14 mouse cellular contexts compared by ENCODE assay signal in genomic region chrX:151130493-151130892, GRCm38 (mm10). TPM values are rescaled to one million over a fixed set of nuclear protein-coding genes. Genes with fewer than 3 reads are reported as not detected.
DNase-seq lines count a peak whose midpoint lies in the region; ATAC-seq and TF ChIP-seq lines count a peak whose summit lies in the region.
"Had no signal": no experiment of that assay in that cellular context is flagged by ENCODE, and none has a peak within 500 bp of the region (broad histone marks: within the 10 kb centered on the region; RNA-seq: fewer than 3 reads in every experiment).

No protein-coding gene starts in this region.

- peak; percentile 2 for DNase-seq in CD4-positive, CD25-positive, alpha-beta regulatory T cell, adult 2 months (ENCODE audit: low read depth, low spot score)
- peak; percentile 3 for DNase-seq in kidney, postnatal 0 days (ENCODE audit: low spot score)
- no peak for DNase-seq in kidney, adult 9 months
- DNase-seq in CH12.LX (ENCODE audit: extremely low read depth) = no peak
- no peak for DNase-seq in brain, embryonic 14.5 days (ENCODE audit: low read depth)
- no peak for DNase-seq in cerebellum, adult 9-11 months
- DNase-seq in left cerebral cortex, adult 8-10 months (ENCODE audit: low spot score in 2 of 2) = no peak
- DNase-seq: cerebellum, postnatal 36 days; heart, postnatal 10 days; lung, adult 2 months had no signal

- no peak overlapping the region for H3K4me2 ChIP-seq in kidney, postnatal 0 days (ENCODE audit: low read length)
- H3K4me2 ChIP-seq in CH12.LX (ENCODE audit: insufficient read depth, low read depth, poor library complexity, severe bottlenecking) = no peak overlapping the region
- H3K4me2 ChIP-seq: forebrain, embryonic 13.5 days; hindbrain, embryonic 15.5 days; stomach, embryonic 15.5 days had no signal

- no peak for TF ChIP-seq POLR2A in CH12.LX (IDR thresholded peaks at IDR 0.05; ENCODE audit: low read depth, low read length)
- no peak for TF ChIP-seq POLR2A in brain, embryonic 14.5 days (IDR thresholded peaks at IDR 0.05; ENCODE audit: borderline replicate concordance, extremely low read depth, insufficient read depth, insufficient read length, poor library complexity, severe bottlenecking)

- H3K4me3 ChIP-seq in kidney, postnatal 0 days (replicated peaks; ENCODE audit: low read depth, low read length) = no peak overlapping the region
- no peak overlapping the region for H3K4me3 ChIP-seq in CH12.LX (replicated peaks in 1 of 3; ENCODE audit: low read depth in 2 of 3, low read length in 2 of 3, poor library complexity in 1 of 3)
- H3K4me3 ChIP-seq: forebrain, embryonic 13.5 days; hindbrain, embryonic 15.5 days; stomach, embryonic 15.5 days had no signal

- no peaks in the 10 kb centered on the region for H3K27me3 ChIP-seq in kidney, postnatal 0 days (ENCODE audit: insufficient read depth, low read length)
- no peaks in the 10 kb centered on the region for H3K27me3 ChIP-seq in CH12.LX (replicated peaks)
- H3K27me3 ChIP-seq: forebrain, embryonic 13.5 days; hindbrain, embryonic 15.5 days; stomach, embryonic 15.5 days had no signal

- no peaks in the 10 kb centered on the region for H3K79me2 ChIP-seq in CH12.LX (replicated peaks; ENCODE audit: control insufficient read depth, extremely low read depth, insufficient read depth, poor library complexity, severe bottlenecking)

- TF ChIP-seq EP300 in CH12.LX (IDR thresholded peaks at IDR 0.05; ENCODE audit: low read length) = no peak

- H3K36me3 ChIP-seq in kidney, postnatal 0 days (ENCODE audit: insufficient read depth, low read length) = no peaks in the 10 kb centered on the region
- no peaks in the 10 kb centered on the region for H3K36me3 ChIP-seq in CH12.LX (replicated peaks in 1 of 2; ENCODE audit: control insufficient read depth in 1 of 2, insufficient read depth in 1 of 2, low read length in 1 of 2)
- H3K36me3 ChIP-seq: hindbrain, embryonic 15.5 days; stomach, embryonic 15.5 days had no signal

- 89% methylated on average over 3 of the region's 3 CpGs for WGBS in kidney, postnatal 0 days

- in situ Hi-C loops in CH12.LX (cut with MboI; ENCODE audit: low pct_ligation_motif_present, low pct_unique_long_range_greater_than_20kb, low sequenced_read_pairs) = no loop called here

- dilution Hi-C loops in CH12.LX (cut with MboI; ENCODE audit: extremely low pct_ligation_motif_present, extremely low pct_unique_long_range_greater_than_20kb, low sequenced_read_pairs) = no loop called here

- ATAC-seq in CD4-positive, CD25-positive, alpha-beta regulatory T cell, adult 4 months = no peak
- no peak for ATAC-seq in kidney, postnatal 0 days (replicated peaks; ENCODE audit: low FRiP score, low read depth)
- ATAC-seq: forebrain, embryonic 13.5 days had no signal

- no peaks in the 10 kb centered on the region for H3K9me3 ChIP-seq in kidney, postnatal 0 days (replicated peaks; ENCODE audit: low read length)
- H3K9me3 ChIP-seq in CH12.LX (replicated peaks; ENCODE audit: low read length) = no peaks in the 10 kb centered on the region
- H3K9me3 ChIP-seq: forebrain, embryonic 13.5 days; hindbrain, embryonic 15.5 days; stomach, embryonic 15.5 days had no signal

- peak; percentile 28 for TF ChIP-seq RAD21 in CH12.LX (IDR thresholded peaks at IDR 0.05; ENCODE audit: low read depth, low read length)

- no peak overlapping the region for H3K9ac ChIP-seq in kidney, postnatal 0 days (ENCODE audit: low read depth, low read length)
- no peak overlapping the region for H3K9ac ChIP-seq in CH12.LX (ENCODE audit: insufficient read depth, low read depth)
- H3K9ac ChIP-seq: forebrain, embryonic 13.5 days; hindbrain, embryonic 15.5 days; stomach, embryonic 15.5 days had no signal

- H3K27ac ChIP-seq in kidney, postnatal 0 days = no peak overlapping the region
- H3K27ac ChIP-seq in CH12.LX (ENCODE audit: insufficient read depth, low read depth) = no peak overlapping the region
- H3K27ac ChIP-seq: forebrain, embryonic 13.5 days; hindbrain, embryonic 15.5 days; stomach, embryonic 15.5 days had no signal

- peak; percentile 45 for TF ChIP-seq CTCF in kidney, postnatal 0 days (IDR thresholded peaks at IDR 0.05; ENCODE audit: low read depth)
- peak in 1 of 2 experiments; percentile 48; a peak in 3 of 4 replicates for TF ChIP-seq CTCF in CH12.LX (conservative IDR thresholded peaks at IDR 0.05 in 1 of 2, IDR thresholded peaks at IDR 0.05 in 1 of 2; ENCODE audit: low read depth in 2 of 2, low read length in 2 of 2)
- peak; percentile 23; the same call in 1 of the 2 replicates for TF ChIP-seq CTCF in brain, embryonic 14.5 days (IDR thresholded peaks at IDR 0.05; ENCODE audit: borderline replicate concordance, extremely low read depth, insufficient read depth, insufficient read length)

- H3K4me1 ChIP-seq in kidney, postnatal 0 days (replicated peaks; ENCODE audit: insufficient read depth, low read length) = no peaks in the 10 kb centered on the region
- no peaks in the 10 kb centered on the region for H3K4me1 ChIP-seq in CH12.LX (ENCODE audit: control insufficient read depth in 1 of 2, insufficient read depth in 2 of 2)
- H3K4me1 ChIP-seq: forebrain, embryonic 13.5 days; hindbrain, embryonic 15.5 days; stomach, embryonic 15.5 days had no signal

TF ChIP-seq in CH12.LX, 34 proteins besides CTCF, POLR2A, EP300 and RAD21:
- TF ChIP-seq ZKSCAN1 (IDR thresholded peaks at IDR 0.05; ENCODE audit: borderline replicate concordance, low read depth, low read length) (no peak), BHLHE40 (IDR thresholded peaks at IDR 0.05; ENCODE audit: low read depth, low read length) (no peak), JUND (conservative IDR thresholded peaks at IDR 0.05; ENCODE audit: low read depth, low read length) (no peak)

RNA-seq across cellular contexts. Expression of gene Tsr2, which starts 34.1 kb away (rescaled TPM):
- polyA plus RNA-seq in CD4-positive, CD25-positive, alpha-beta regulatory T cell, adult 4 months (2017; shearing (Covaris generic)) = 10 to 100 TPM; 16.2 to 21.0 TPM
- polyA plus RNA-seq in kidney, postnatal 0 days (2015; fragmentation: Nextera tagmentation; extraction: Ambion mirVana) = 30.8 and 33.7 TPM in 2 replicates
- 15.8 and 31.5 TPM in 2 replicates for total RNA-seq in CH12.LX (2012; rRNA removed)
- total RNA-seq in CH12.LX (2014; rRNA removed) = 43.9 and 44.5 TPM in 2 replicates
- 77.8 and 82.0 TPM in 2 replicates for polyA plus RNA-seq in CH12.LX (2012; ENCODE audit: insufficient read length, low read depth)
- 28.2 and 28.4 TPM in 2 replicates for polyA plus RNA-seq in brain, embryonic 14.5 days (2012; rRNA removed)
- total RNA-seq in left cerebral cortex, adult 8-10 months (2022) = 100 to 1,000 TPM in 1 of 4 experiments, 10 to 100 TPM in 3; 85.8 to 104 (median 93.2) TPM

Comparison
In these comparisons a context has a peak if more than half of its experiments do, and no peak if none do; other contexts are left out.
1. DNase-seq: peak in CD4-positive, CD25-positive, alpha-beta regulatory T cell, adult 2 months (single experiment) and kidney, postnatal 0 days (single experiment); none in kidney, adult 9 months (single experiment), CH12.LX (single experiment), brain, embryonic 14.5 days (single experiment), cerebellum, adult 9-11 months (single experiment) and left cerebral cortex, adult 8-10 months (0 of 2).